Mouse (Mus musculus): Measurements from ENCODE around the gene Myo5a.

The Myo5a gene

GRCm38 (mm10) chr9:75071706-75072192 lies 934 bp downstream of the Myo5a start:
- DNase-seq (ENCODE audit: low spot score), result no peak

- DNase-seq (ENCODE audit: low spot score), result no peak
Observed at GRCm38 (mm10) chr9:75072361-75072760, 1.5 kb downstream of the Myo5a start.

- DNase-seq (ENCODE audit: low spot score), result no peak
Observed at GRCm38 (mm10) chr9:75077191-75077590, 6.4 kb downstream of the Myo5a start.

GRCm38 (mm10) chr9:75085242-75085824 lies 14.5 kb downstream of the Myo5a start:
- DNase-seq (ENCODE audit: low spot score), result no peak

GRCm38 (mm10) chr9:75087823-75088222 lies 17.0 kb downstream of the Myo5a start:
- no peak for DNase-seq (ENCODE audit: low spot score)

- DNase-seq (ENCODE audit: low spot score), result no peak
Observed at GRCm38 (mm10) chr9:75089285-75089684, 18.5 kb downstream of the Myo5a start.

GRCm38 (mm10) chr9:75092134-75092533 lies 21.3 kb downstream of the Myo5a start:
- DNase-seq (ENCODE audit: low spot score), result no peak

- DNase-seq (ENCODE audit: low spot score), result no peak
Observed at GRCm38 (mm10) chr9:75094762-75095161, 23.9 kb downstream of the Myo5a start.

- DNase-seq (ENCODE audit: low spot score), result no peak
Observed at GRCm38 (mm10) chr9:75098937-75099336, 28.1 kb downstream of the Myo5a start.

- DNase-seq (ENCODE audit: low spot score), result no peak
Observed at GRCm38 (mm10) chr9:75100157-75100781, 29.5 kb downstream of the Myo5a start.

GRCm38 (mm10) chr9:75102131-75102530 lies 31.3 kb downstream of the Myo5a start:
- DNase-seq (ENCODE audit: low spot score), result no peak

- no peak for DNase-seq (ENCODE audit: low spot score)
Observed at GRCm38 (mm10) chr9:75116571-75117177, 45.9 kb downstream of the Myo5a start.

- no peak for DNase-seq (ENCODE audit: low spot score)
Observed at GRCm38 (mm10) chr9:75121126-75121525, 50.3 kb downstream of the Myo5a start.

- DNase-seq (ENCODE audit: low spot score), result no peak
Observed at GRCm38 (mm10) chr9:75124201-75124721, 53.4 kb downstream of the Myo5a start.

GRCm38 (mm10) chr9:75130553-75130952 lies 59.7 kb downstream of the Myo5a start:
- no peak for DNase-seq (ENCODE audit: low spot score)

GRCm38 (mm10) chr9:75146911-75147310 lies 76.1 kb downstream of the Myo5a start:
- DNase-seq (ENCODE audit: low spot score), result no peak

GRCm38 (mm10) chr9:75160525-75160924 lies 89.7 kb downstream of the Myo5a start:
- no peak for DNase-seq (ENCODE audit: low spot score)

- no peak for DNase-seq (ENCODE audit: low spot score)
Observed at GRCm38 (mm10) chr9:75163650-75164049, 92.8 kb downstream of the Myo5a start.

GRCm38 (mm10) chr9:75171721-75172120 lies 100.9 kb downstream of the Myo5a start:
- DNase-seq (ENCODE audit: low spot score), result no peak

GRCm38 (mm10) chr9:75187646-75188260 lies 116.9 kb downstream of the Myo5a start:
- DNase-seq (ENCODE audit: low spot score), result no peak

- DNase-seq (ENCODE audit: low spot score), result no peak
Observed at GRCm38 (mm10) chr9:75193858-75194257, 123.0 kb downstream of the Myo5a start.

- DNase-seq (ENCODE audit: low spot score), result no peak
Observed at GRCm38 (mm10) chr9:75196335-75196734, 125.5 kb downstream of the Myo5a start.

GRCm38 (mm10) chr9:75197297-75197696 lies 126.5 kb downstream of the Myo5a start:
- DNase-seq (ENCODE audit: low spot score), result peak; percentile 48
